In the genomic region with DNA sequence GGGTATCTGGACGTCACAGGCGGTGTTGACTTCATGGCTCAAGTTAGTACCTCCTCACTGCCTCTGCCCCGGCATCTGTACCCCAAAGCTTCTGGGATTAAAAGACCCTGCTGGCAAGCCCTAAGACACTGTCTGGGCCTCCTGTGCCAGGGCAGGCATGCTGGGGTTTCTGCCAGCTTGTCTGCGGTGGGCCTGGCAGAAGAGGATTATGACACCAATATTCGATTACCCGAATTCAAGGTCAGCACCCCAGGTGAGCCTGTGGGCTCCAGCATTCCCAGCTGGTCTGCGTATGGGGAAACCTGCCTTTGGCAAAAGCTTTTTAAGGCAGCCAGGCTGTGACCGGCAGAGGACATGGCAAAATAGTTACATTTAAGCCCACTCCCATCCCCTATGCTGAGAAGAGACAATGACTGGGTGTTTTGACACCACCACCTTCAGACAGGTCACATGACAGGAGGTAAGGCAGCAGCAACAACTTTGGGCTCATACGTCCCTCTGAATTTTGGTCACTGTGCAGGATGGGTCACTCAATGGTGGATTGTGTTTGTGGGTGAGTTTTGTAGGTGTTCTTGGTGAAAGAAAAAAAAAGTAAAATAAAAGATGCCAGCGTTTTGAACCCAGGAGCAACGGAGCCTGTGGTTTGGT, we compare ENCODE assay signal across 15 mouse cellular contexts. TPM values are rescaled to one million over a fixed set of nuclear protein-coding genes. Genes with fewer than 3 reads are reported as not detected.
"Had no signal": no experiment of that assay in that cellular context is flagged by ENCODE, and none has a peak within 500 bp of the region (broad histone marks: within the 10 kb centered on the region; RNA-seq: fewer than 3 reads in every experiment).

No protein-coding gene starts in this region.

- DNase-seq: kidney, adult 18-20 months; kidney, postnatal 10 days; kidney, postnatal 4 days; liver; liver, embryonic 13.5 days; liver, postnatal 0 days; lung, postnatal 36 days; midbrain, embryonic 14.5 days; right cerebral cortex, postnatal 25 days had no signal

- H3K9me3 ChIP-seq: limb, embryonic 12.5 days; liver, embryonic 13.5 days; midbrain, embryonic 10.5 days had no signal

- H3K27ac ChIP-seq: layer of hippocampus, adult 2 months; limb, embryonic 12.5 days; liver, embryonic 13.5 days; midbrain, embryonic 10.5 days had no signal

- ATAC-seq: liver, postnatal 0 days had no signal

- H3K4me2 ChIP-seq: limb, embryonic 12.5 days; liver, embryonic 13.5 days had no signal

- H3K4me3 ChIP-seq: layer of hippocampus, adult 2 months; limb, embryonic 12.5 days; liver, embryonic 13.5 days; midbrain, embryonic 10.5 days had no signal

- H3K9ac ChIP-seq: limb, embryonic 12.5 days; liver, embryonic 13.5 days; liver, postnatal 0 days had no signal

- H3K36me3 ChIP-seq: limb, embryonic 12.5 days; liver, embryonic 13.5 days; midbrain, embryonic 10.5 days had no signal

- H3K4me1 ChIP-seq: liver, embryonic 13.5 days had no signal

RNA-seq across cellular contexts. Expression of gene Zbp1, which starts 52.0 kb away (rescaled TPM):
- total RNA-seq: layer of hippocampus, postnatal 10 days; left cerebral cortex, postnatal 36 days had no signal
- polyA plus RNA-seq: kidney, embryonic 14.5 days; limb, embryonic 12.5 days had no signal
